Mouse (Mus musculus): ENCODE measurements around the gene Fam53b.
A peak's percentile ranks its signal among the peaks of the same experiment; 100 is the strongest.

Fam53b gene

DNA sequence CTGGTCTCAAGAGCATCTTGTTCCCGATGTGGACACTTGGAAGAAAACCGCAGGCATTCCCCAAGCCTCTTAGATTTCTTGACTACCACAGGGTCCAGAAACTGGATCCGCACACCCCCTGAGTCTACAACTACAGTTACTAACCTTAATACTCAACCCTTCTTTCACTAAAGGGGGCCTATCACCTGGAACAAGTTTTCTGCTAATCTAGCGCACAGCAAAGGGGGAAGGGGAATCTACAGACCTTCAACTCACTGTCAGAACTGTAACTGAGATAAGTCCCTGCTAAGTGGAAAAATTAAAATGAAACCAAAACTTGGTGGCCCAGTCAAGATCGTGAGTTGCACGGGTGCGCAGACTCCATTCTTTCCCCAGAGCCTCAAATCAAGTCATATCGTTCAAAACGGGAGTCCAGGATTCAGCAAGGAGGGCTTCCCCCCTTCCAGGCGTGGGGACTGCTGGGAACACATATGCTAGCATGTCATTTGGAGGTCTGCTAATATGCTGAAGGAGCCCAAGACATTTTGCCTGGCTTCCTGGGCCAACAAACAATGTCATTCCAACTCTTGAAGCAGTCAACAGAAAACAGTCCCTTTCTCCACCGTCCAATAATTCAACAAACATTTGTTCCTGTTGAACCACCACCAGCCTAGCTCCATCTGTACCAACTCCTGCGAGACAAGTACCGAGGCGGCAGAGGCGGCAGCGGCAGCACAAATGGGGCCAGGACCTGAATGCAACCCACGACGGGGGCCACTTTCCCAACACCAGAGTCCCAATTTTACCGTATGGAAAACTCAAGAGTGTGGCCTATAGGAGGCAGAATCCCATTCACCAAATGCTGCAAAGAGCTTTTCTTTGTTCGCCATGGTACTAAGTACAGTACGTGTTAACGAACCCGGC lies 1.7 kb downstream of the Fam53b start:
- DNase-seq (ENCODE audit: low read depth) = no peak

DNA sequence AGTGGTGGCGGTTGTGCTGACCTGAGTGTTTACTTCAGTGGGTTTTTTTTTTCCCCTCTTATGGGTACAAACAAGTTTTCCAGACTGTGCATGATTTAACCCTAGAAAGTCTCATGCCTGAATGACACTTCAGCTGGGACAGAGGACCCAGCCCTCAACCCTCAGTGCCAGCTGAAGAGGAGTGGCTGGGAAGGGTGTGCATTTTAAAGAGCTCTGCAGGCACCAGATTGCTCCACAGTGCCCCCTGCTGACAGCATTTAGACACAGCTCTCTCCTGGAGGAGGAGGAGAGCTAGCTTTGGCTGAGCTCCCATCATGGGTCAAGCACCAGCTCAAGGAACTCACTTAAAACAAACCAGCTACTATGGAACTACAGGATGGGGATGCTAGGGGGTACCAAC lies 2.8 kb downstream of the Fam53b start:
- peak; percentile 89 for DNase-seq (ENCODE audit: low read depth)

DNA sequence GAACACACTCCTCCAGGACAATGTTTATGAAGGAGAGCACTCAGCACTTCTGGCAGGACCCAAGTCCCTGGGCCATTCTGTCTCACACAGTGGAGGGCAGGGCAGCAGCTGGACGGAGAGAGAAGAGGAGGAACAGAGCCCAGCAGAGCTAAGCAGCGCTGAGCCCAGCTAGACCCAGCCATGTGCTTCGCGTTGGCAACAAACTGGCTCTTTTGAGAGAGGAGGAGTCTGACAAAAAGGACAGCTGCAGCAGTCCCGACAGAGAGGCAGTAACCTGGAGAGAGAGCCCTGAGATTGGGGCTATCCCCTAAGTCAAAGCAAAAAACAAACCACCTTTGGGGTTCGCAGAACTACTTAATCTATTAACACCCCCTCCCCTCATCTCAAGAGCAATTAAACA lies 3.3 kb downstream of the Fam53b start:
- no peak for DNase-seq (ENCODE audit: low read depth)

DNA sequence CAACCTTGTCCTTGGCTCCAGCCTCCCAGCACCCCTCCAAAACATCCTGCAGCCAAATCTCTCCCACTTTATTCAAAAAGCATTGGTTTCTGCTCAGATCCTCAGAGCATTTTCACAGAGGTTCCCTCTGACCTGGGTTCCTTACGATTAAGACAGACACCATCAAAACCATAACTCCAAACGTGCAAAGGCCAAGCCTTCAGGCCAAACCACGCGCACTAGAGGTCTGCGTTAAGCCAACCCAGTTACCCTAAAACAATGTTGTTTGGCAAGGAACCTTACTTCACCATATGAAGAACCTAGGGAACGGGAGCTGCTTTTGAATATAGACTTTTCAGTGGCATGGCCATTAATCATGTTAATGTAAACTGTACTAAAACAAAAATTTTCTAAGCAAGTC lies 4.0 kb downstream of the Fam53b start:
- no peak for DNase-seq (ENCODE audit: low read depth)

DNA sequence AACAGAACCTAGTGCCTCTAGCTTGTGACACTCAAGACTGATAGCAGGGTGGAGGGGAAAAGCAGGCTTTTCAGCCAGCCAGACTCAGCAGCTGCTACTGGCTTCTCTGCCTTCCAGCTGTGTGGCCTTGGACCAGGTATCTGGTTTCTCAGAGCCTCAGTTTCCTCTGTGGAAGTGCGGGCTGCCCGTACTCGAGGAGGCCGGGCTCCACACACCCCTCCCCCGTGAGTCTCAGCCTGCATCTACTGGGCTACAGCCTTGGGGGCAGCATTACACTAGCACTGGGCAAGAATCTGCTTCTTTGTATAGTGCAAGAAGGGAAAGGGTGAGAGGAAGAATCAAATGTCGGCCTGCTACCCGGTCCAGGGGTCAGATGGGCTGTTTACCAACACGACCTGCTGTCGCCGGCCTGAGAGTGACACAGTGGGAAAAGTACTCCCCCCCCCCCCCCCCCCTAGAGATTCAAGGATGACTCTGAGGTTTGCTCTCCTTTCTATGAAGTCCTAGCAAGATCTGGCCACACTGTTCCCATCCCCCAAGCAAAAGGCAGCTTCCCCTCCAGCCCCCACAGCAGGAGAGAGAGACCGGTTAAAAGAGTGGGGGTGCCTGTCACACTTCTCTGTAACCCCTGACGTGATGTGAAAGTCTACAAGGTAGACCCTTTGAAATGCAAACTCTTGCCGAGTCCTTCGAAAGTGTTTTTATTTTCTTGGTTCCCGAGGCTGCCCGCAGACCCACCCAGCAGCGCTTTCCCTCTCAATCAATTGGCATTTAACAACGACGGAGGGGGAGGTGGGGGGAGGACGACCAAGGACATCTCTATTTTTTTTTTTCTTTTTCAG lies 4.6 kb downstream of the Fam53b start:
- DNase-seq (ENCODE audit: low read depth) = peak; percentile 11

DNA sequence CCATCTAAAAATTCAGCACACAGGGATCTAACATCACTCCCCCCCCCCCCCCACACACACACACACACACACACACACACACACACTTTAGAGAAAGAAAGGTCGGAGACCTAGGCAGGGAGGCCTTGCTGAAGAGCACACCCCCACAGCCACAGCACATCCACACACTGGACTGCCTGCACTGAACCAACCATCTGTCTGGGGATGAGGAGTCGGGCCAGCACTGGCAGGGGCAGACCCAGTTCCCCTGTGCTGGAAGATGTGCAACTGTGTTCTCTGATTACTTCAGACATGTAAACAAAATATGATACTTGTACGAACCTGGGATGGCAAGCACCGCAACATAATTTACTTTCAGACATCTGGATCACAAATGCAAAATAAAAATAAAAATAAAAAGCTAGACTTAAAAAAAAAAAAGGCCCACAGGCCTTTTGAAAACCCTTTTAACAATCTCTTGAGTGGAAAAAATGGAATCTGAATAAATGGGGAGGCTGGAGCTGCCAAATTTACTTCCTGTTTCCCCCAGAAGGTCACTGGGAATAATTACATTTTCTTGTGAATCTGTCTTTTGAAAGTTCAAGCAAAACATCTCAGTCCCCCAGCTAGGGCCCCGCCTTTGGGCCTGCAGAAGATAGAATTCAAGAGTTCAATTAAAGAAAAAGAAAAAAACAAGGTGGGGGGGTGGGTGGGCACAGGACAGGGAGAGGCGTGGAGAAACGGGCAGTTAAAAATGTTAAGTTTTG lies 5.5 kb downstream of the Fam53b start:
- no peak for DNase-seq (ENCODE audit: low read depth)

DNA sequence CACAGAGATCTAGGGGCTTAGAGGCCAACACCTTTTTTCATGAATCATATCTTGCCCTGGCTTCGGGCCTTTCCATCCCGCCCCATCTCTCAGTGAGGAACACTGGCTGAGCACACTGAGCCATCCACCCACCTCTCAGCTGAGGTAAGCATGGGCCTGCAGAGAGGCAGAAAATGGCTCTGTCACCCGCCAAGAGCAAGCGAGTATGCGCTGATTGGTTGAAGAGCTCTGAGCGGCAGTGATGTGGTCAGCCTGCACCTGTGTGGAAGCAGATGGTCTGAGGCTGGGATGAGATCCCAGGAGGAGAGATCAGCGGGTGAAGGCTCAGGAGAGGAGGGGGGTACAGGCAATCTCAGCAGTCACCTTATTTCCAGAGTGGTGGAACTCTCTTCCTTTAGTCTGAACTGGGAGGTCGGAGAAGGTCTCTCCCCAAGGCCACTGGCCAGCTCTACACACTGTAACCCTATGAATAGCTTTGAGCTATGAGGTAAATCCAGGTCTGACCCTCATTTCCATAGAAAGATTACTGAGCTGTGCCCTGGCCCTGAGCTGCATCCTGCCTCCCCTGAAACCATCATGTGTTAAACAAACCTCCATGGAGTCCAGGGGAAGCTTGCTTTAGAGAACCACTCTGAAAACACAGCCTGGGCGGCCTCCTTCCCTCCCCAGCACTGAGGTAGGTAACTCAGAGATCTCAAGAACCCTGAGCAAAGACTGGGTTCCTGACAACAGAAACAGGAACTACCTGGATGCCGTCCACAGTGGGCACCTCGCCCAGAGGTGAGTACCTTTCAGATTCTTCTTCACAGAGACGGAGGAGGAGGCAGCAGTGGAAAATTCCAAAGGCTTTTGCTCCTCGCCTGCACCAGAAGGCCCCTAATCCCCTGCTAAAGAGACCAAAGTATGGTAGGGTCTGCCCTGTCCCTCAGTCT lies 6.5 kb downstream of the Fam53b start:
- DNase-seq (ENCODE audit: low read depth) = no peak

DNA sequence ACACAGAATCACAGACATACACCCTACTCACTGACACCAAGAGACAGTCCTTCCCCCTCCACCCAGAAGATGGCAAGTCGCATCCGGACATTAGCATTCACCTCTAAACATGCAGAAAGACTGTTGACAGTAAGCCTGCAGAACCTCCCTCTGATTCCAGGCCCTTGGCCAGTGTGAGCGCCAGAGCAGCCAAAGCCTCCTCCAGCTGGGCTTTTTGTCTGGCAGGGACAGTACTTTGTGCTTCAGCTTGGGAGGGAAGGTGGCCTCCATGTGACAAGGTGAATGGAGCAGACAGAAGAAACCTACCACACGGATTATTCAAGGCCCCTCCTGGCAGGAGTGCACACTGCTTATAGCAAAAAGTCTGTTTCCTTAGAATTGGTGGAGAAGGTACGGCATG lies 7.4 kb downstream of the Fam53b start:
- no peak for DNase-seq (ENCODE audit: low read depth)

DNA sequence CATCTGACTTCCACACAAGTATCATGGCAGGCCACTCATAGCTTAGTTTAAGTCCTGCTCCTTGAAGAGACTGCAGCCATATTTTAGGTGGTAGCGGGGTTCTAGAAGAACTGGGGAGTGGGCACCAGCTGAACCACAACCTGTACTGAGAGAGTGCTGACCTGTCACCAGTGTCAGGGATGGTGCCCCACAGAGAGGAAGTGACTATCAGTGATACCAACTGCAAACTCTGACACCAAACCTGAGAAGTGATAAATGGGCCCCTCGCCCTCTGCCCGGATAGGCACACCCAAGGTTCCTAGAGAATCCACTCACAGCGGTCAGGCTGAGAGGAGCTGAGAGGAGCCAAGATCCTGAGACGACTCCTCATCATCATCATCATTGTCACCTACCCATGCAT lies 8.7 kb downstream of the Fam53b start:
- DNase-seq (ENCODE audit: low read depth) = no peak

DNA sequence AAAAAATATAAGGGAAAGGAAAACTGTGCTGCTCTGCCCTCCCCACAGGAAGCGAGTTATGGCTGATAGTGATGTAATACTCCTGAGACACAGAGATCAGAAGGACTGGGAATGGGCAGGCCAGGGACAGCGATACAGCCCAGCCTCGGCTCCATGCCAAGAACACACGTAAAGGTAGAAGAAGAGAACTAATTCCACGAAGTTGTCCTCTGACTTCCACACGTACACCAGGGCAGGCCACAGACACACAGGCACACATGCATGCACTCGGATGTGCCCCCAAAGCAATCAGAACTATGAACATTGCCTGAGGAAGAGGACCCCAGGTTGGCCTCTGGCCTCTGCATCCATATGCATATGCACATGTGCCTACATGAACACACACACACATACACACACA lies 9.2 kb downstream of the Fam53b start:
- no peak for DNase-seq (ENCODE audit: low read depth)

DNA sequence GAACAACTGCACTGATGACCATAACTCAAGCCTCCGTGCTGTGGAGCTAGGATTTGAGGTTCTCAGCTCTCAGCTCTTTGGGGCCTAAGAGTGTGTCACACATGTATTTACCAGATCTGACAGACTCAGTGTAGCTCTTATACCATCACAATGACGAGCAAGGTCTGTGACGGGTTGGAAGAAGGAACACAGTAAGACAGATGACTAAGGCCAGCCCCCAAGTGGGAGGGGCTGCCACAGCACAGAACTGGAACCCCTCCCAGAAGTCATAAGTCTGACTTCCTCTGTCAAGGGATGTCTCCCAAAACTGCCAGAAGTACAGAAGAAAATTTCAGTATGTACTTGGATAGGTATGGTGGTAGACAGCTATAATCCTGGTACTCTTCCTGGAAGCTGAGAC lies 9.7 kb downstream of the Fam53b start:
- no peak for DNase-seq (ENCODE audit: low read depth)

DNA sequence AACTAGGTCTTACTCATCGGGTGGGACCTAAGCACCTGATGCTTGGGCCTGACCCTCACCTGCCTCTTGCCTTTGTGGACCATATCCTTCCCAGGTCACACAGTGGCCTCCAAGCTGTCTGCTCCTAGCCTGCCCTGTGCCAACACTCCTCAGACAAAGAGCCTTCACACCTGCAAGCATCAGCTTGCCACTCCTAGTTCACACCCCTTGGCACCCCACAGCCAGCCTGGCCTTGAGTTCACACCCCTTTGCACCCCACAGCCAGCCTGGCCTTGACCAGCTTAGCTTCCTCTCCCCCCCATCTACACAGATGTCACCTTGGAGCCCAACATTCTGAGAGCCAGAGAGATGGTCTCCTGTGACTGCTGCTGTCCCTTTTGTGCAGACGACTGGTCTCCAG lies 10.3 kb downstream of the Fam53b start:
- DNase-seq (ENCODE audit: low read depth) = no peak

DNA sequence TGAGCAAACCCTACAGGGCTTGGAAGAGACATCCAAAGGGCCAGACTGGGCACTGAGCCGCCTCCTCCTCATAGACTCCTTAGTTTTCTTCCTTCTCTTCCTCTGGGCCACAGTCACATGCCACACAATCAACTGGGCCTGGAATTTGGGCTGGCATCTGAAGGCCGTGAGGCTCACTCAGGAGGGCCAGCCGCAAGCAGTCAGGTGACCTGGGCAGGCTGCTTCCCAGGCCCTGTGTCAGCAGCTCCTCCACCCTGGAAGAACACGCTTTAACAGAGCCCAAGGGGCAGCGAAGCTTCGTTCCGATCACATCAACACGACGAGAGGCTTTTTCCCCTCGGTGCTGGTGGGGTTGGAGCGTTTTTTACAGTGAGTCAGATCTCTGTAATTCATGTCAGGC lies 11.0 kb downstream of the Fam53b start:
- DNase-seq (ENCODE audit: low read depth) = no peak

DNA sequence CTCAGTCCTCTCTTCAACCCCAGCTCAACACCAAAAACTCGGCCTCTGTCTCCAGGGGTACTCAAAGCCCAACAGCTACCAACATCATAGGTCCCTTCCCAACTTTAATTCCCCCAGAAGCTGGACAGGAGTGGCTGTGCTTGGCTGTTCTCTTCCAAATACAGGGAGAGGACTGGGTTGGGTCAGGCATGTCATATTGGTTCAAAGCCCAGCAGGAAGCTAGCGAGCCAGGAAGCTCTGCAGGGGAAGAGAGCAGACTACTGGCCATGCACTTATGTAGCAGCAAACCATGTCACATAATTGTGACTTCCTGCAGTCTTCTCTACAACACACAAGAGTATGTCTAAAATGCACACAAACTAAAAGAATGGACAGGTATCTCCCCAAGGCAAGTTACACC lies 11.6 kb downstream of the Fam53b start:
- DNase-seq (ENCODE audit: low read depth) = no peak

DNA sequence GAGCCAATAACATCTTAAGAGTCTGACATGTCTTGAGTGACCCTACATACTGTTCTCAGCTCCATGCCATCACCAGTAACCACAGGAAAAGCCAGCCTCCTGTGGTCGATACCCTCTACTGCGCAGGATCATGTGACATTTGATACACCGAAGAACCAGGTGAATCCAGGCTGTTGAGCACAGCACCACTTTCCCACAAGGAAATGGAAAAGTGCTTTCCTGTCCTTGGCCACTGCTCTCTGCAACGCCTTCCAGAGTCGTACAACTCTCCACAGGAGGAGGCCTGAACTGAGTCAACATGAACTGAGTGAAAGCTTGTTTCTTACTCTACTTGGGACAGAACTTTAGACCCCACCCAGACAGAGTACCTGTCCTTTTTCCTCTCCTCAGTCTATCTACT lies 12.2 kb downstream of the Fam53b start:
- DNase-seq (ENCODE audit: low read depth) = no peak

DNA sequence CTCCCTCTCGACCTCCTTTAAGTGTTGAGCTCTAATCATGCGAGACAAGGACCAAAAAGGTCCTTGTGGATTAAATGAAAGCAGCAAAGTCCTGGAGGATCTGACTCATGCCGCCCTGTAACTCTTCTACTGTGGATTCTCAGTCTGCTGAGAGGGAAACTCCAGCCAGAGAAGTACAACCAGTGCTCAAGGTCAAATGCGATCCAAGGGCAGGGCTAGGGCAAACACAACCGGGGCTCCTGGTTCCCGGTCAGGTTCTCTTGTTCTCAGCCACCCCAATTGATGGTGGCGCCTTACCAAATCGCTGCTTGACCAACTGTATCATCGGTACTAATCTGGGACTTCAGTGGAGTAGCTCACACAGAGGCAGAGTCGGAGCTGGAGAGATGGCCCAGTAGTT lies 12.8 kb downstream of the Fam53b start:
- DNase-seq (ENCODE audit: low read depth) = no peak

DNA sequence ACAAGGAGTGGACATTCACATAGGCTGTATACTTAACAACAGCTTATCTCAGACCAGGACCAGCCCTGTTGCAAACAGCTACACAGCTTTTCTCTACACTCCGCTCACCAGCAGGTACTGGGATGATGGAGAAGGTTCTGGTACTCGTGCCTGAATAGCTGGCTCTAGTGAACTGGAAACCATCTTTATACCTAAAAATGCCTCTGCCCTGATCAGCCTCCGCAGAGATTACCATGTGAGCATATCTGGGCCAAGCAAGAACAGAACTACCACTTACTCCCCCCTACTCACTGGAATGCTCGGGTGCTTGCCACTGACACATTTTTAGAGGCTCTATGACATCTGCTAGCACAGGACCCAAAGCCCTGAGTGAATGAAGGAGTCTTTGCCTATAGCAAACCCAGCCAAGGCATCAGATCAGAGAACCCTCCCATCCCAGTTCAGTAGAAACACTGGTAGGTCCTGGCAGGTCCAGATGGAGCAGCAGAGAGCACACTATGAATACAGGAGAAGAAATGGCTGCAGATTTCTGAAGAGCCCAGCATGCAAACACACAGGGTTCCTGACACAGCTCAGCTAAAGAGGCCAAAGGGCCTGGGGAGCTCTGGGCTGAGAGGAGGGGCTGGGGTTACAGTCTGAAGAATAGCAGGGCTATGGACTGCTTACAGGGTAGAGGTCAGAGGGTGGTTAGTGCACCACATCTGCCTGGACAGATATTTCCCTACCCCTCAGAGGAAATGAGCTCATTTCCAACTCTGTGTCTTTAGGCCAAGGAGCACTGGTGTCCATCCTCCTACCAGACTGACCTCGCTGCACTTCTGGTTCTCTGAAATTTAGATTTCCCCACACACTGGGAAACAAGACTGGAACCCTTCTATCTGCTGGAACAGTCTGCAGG lies 14.3 kb downstream of the Fam53b start:
- no peak for DNase-seq (ENCODE audit: low read depth)

DNA sequence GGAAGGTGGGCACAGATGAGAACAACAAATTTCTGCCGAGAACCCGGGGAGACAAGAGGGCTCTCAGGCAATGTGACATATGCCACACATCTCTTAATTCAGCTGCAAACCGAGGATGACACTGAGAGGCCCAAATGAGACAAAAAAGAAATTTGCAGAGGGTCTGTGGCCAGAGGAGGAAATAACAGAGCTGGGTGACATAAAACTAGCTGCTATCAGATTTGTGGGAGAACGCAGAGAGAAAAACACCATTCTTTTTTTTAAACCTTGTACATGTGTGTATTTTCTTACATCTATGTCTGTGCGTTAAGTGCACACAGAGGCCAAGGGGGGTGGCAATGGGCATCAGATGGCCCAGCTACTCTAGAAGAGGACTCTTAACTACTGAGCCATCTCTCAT lies 18.5 kb downstream of the Fam53b start:
- no peak for DNase-seq (ENCODE audit: low read depth)

DNA sequence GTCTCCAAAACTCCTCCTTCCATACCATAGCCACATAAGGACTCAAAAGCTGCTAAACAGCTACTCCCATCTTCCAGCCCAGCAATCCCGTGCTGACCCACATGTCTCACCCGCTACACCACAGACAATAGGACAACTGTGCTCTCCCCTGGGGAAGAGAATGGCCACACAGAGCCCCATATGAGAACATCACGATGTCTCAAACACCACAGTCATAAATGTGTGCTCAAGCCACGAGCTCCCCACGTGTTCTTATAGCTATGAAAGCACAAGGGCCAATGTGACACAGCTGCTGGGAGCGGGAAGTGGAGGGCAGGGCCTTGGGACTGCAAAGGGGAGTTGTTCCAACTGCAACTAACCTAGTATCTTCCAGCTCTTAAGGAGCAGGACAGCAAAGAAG lies 20.2 kb downstream of the Fam53b start:
- DNase-seq (ENCODE audit: low read depth) = no peak

DNA sequence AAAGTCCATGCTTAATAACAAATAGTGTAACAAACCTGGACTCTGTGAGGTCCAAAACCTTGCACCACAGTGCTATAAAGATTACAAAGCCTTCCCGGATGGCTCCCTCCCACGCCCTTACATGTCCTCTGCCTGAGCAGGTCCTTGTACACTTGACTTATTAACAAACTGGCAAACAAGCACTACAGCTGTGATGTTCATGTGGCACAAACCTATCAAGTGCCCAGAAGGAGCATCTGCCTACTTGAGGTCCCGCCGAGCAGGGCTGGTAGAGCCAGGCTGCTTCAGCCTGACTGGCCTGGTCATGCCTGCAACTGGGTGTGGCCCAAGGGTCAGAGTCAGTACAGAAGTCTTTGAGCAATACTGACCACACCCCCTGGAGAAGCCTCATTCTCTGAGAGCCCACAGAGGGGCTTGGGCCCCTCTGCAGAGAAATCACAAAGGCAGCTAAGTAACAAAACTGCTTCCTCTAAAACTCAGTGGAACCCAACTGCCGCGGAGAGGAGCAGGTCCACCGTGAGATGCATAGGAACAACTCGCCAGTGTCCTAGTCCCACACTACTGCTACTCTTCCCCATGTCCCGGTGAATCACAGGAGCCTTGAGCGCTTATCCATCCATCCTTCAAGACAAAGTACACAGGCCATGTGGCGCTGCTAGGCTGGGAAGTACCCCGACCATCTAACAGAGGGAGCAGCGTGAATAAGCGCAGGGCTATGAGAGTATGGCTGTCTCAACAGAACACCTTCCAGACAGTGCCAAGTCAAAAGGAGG lies 23.1 kb downstream of the Fam53b start:
- no peak for DNase-seq (ENCODE audit: low read depth)
